Mouse (Mus musculus): ENCODE measurements around the gene Fam69a.

Gene Fam69a

DNA sequence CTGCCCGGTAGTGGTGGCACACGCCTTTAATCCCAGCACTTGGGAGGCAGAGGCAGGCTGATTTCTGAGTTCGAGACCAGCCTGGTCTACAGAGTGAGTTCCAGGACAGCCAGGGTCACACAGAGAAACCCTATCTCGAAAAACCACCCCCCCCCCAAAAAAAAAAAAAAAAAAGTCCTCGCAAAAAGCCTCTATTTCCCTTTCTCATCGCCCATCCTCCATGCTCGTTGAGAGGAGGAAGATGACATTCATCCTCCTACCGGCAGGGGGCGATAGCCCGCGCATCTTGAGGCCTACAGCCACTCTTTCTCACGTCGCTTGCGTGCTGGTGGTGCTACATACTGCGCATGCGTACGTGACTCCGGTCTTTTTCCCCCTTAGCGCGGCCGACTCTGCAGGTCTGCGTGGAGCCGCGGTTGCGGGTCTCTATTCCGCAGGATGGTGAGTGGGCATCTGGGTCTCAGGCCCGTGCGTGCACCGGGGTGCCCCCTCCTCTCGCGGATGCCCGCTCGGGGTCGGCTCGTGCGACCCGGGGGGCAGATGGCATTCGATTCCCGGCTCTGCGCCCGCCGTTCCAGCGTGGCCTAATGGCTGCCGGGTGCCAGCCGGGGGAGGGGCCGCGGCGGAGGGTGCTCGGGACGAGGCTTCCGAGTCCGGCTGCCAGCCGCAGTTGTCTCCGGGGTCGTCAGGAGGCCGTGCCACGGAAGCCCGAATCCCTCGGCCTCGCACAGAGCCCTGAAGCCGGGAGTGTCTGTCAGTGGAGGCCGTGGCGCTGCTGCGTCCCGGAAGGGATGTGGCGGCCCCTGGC is 86.5 kb downstream of the Fam69a start, which contains the start of gene Rpl5:
TSS of gene Rpl5 (plus strand) at position 297 of the 808 bp plus-strand sequence.
- DNase-seq, result peak; percentile 96 to 98

GRCm38 (mm10) chr5:107896265-107896664 is 90.6 kb downstream of the Fam69a start:
- DNase-seq, result no peak

GRCm38 (mm10) chr5:107894676-107895075 is 92.2 kb downstream of the Fam69a start:
- no peak for DNase-seq

- peak; percentile 49 to 53 for DNase-seq
Measured at GRCm38 (mm10) chr5:107891515-107891914, 95.4 kb downstream of the Fam69a start.

DNA sequence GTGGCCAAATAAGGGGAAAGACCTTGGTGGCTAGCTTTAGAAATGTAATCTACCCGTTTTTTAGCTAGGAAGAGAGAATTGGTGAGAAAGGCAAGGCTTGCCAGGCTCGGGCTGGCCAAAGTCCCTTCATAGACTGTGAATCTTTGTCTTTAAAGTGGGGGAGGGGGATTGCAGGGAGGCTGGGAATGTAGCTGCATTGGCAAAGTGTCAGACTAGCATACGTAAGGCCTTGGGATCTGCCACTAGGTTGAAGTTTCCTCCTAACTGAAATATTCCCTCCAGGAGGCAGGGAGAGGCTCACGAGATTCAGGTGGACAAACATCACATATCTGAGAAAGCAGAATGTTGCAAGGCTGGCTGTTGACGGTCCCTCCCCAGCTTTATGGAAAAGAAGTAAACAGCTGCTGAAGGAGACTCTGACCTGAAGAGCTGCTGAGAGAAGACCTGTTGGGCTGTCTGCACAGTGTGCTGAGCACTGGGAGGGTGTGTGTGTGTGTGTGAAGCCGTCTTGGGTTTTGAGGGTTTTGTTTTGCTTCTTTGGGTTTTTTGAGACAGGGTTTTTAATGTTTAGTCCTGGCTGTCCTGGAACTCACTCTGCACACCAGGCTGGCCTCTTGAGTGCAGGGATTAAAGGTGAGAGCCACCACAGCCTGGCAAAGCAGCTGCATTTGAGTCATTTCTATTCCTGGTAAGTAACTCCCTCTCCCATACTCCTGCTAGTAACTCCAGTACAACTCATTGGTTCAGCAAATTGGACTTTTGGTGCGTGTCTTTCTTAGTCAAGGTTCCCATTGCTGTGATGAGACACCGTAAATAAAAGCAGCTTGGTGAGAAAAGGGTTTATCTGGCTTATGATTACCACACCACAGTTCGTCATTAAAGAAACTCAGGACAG is 96.6 kb downstream of the Fam69a start:
- no peak for DNase-seq

DNA sequence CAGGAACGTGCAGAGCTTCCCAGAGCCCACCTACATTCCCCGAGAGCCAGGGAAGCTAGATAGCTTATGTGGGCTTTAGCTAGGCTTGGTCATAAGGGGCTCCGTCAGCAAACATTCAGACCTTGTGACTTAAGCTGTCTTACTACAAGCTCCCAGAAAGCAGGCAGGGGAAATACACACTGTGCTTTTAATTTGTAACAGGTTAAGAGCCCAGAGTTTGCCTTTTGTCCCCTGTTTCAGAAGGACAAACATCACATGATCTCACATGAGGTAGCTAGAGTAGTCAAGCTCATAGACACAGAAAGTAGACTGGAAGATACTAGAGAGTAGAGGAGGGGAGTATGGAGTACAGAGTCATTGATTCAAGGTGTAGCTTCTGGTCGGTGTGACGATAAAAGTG is 106.2 kb downstream of the Fam69a start:
- DNase-seq, result no peak

- DNase-seq, result no peak
Measured at GRCm38 (mm10) chr5:107877053-107877452, 109.8 kb downstream of the Fam69a start.

DNA sequence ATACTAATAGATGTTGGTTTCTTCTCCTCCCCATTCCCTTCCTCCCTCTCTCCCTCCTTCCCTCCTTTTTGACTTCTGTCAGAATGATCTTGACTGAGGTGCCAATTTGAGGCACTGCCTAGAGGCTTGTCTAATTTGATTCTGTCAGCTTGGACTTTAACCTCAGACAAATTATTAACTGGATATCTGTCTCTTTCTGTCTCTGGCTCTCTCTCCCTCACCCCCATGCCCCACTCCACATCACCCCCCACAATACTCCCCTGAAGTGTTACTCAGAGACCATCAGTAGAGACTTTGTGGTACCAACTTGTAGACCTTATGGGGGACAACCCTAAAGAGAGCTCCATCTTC is 111.6 kb downstream of the Fam69a start:
- DNase-seq, result no peak

DNA sequence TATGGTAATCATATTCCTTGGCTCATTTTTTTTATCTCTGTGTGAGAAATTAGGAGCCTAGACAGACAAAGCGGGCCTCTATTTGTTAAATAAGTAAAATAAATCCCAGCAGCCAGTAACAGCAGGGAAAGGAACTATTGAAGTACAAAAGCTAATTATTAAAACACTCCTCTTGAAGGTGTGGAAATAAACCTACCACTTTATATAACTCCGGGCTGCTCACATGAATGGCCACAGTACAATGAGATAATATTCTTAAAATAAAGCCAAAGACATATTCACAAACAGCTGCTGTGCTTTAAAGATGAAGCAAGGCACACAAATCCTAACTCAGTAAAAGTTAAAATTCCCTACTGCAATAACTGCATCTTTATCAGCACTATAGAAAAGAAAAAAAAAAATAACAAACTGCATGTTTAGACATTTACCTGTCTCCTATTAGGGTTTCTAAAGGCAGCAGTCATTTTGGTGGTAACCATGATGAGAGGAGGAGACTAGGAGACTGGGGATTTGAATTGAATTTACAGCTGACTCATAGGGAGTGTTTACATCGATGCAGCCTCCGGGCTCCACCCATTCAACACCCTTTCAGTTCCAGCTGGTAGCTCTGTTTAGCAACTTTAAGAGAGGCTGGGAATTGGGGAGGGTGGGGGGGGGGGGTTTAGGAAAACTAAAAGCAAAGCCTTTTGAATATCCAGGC is 112.2 kb downstream of the Fam69a start, which contains the start of gene Evi5:
TSS of gene Evi5 (minus strand) at position 547 of the 700 bp plus-strand sequence.
- DNase-seq, result no peak

- no peak for DNase-seq
Measured at GRCm38 (mm10) chr5:107873886-107874302, 113.0 kb downstream of the Fam69a start.

DNA sequence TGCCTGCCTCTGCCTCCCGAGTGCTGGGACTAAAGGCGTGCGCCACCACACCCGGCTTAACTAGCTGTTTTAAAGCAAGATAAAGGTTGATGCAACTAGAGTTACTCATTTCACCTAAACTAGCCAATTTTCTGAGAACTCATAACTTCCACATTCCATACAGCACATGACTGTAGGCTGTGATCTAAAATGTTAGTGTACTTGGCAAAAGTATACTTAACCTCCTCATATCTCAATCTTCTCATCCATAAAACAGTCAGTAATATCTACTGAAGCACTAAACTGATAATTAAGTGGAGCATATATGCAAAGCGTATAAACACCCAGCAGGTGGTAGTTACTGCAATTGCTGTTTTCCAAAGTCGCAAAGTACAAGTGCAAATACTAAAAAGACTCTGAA is 113.6 kb downstream of the Fam69a start:
- no peak for DNase-seq

DNA sequence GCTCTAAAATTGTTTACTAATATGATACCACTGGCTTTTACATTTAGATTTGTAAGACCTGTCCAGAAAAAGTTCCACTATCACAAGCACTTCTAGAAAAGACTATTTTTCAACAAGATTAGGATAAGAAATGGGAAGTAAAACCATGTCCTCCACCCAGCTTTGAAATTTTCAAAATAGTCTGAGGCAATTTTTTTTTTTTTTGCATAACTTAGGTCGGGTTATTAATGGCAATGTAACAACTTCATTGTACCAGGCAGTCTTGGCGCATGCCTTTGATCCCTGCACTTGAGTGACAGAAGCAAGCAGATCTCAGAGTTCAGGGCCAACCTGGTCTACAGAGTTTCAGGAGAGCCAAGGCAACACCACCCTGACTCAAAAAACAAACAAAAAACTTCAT is 117.2 kb downstream of the Fam69a start:
- peak; percentile 4 to 9 for DNase-seq

DNA sequence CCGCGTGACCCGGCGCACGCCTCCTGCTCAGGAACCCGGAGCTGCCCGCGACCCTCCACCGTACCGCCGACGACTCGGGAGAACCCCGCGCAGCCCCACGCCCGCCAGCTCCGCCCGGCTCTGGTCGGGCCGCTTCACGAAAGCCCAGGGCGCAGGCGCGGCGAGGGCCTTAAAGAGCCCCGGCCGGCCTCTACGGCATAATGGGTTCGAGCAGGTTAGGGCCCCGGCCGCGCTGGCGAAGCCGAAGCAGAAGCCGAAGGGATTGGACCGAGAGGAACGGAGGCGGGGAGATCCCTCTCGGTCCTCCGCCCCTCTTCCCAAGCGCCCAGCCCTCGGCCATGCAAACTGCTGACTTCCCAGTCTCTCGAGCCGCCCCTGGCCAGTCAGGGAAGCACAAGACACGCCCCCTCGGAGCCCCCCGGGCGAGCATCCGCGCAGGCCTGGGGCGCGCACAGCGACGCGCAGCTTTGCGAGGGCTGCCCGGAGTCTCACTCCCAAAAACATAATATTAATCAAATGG is 117.9 kb downstream of the Fam69a start:
- DNase-seq, result peak; percentile 69 to 77

- peak; percentile 80 for DNase-seq
Measured at GRCm38 (mm10) chr5:107867970-107868904, 118.6 kb downstream of the Fam69a start.

DNA sequence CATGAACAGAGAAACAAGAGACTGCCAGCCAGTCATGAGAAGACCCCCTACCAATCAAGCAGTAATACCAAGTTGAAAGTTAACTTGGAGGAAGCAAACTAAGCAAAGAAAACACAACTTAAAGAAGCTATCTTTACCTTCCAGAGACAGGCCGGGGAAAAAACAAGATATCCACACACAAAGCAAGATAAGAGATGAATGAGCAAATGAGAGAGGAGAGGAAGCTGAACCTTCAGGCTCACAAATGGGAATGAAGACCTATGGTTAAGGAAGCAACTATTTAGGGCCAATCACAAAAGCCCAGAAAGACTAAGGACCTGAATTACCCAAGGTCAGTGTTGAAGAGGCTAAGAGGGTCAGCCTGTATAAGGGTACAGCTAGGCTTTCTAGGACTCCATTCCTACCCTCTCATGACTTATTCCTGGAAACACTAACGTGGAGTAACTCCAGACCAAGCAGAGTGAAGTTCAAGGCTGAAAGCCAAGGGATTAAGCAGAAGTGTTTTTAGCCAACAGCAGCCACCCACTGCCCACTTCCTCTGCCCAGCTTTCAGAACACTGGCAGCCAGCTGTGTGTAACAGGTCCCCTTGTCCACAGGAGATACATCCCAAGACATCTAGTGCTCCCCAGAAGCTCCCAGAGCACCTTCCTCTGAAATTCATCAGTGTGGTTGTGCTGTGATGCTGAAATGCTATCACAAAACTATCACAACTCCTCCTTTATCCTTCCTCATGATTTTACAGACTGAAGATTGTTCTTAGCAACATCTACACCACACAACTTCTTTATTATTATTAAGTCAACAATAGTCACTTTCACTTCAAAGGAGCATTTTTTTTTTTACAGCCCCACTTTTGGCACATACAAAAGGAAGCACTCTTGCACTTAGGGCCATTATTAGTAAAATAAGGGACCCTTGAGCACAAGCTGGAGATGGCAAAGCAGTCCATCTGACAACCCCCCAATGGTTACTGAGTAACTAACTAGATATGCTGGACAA is 120.5 kb downstream of the Fam69a start:
- peak; percentile 40 to 41 for DNase-seq

GRCm38 (mm10) chr5:107863971-107864370 is 122.9 kb downstream of the Fam69a start:
- no peak for DNase-seq

GRCm38 (mm10) chr5:107858963-107859362 is 127.9 kb downstream of the Fam69a start:
- peak; percentile 34 to 41 for DNase-seq
